Mouse (Mus musculus) lung, postnatal 4 days (tissue): ENCODE measurements around the gene Rcan1.
A peak's percentile ranks its signal among the peaks of the same experiment; 100 is the strongest.
"Not testable (repeated sequence)": the region's sequence is repeated elsewhere in the genome, so short reads cannot be mapped to it uniquely, and the experiment has no call there.

Experiments used
- DNase-seq, 2 experiments: peaks; one replicate each; pipeline ENCODE4 v3.0.0; 2021

Rcan1 gene

GRCm38 (mm10) chr16:92428197-92428950 lies 42.3 kb downstream of the Rcan1 start:
- peak; percentile 80 to 85 for DNase-seq

DNA sequence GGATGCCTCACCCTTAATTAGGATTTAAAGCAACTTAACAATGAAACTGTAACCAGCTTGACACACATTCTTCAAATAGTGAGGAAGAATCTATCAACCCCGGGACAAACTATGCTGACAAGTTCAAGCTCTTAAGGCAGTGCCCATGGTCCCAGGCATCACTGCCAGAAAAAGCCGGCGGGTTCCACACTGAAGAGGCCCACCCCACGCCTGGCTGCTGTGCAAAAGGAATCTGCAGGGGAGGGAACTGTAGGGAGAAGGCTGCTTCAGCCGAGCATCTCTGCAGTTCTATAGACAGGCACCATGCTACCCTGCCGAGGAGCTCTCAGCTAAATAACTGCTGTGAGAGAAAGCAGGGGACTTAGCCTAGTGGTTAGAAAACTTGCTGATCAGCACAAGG lies 44.0 kb downstream of the Rcan1 start:
- DNase-seq, result peak in 1 of 2 experiments; percentile 56

DNA sequence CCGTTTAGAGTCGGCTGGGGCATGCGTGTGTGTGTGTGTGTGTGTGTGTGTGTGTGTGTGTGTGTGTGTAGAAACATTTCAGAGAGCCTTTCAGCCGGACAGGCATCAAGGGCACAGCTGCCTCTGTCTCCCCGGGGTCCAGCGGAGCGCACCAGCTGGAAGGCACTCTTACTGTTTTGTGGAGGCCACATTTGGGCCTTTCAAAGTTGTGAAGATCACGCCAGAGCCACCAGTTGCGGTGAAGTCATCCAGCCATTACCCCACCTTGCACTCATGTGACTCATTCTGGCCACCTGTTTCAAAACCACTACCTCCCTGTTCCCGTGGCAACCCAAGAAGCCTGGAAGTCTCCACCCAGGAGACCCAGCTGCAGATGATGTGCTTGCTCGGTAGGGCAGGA lies 44.8 kb downstream of the Rcan1 start:
- DNase-seq, result peak in 1 of 2 experiments; percentile 14

GRCm38 (mm10) chr16:92423363-92423762 lies 47.3 kb downstream of the Rcan1 start:
- DNase-seq, result no peak

DNA sequence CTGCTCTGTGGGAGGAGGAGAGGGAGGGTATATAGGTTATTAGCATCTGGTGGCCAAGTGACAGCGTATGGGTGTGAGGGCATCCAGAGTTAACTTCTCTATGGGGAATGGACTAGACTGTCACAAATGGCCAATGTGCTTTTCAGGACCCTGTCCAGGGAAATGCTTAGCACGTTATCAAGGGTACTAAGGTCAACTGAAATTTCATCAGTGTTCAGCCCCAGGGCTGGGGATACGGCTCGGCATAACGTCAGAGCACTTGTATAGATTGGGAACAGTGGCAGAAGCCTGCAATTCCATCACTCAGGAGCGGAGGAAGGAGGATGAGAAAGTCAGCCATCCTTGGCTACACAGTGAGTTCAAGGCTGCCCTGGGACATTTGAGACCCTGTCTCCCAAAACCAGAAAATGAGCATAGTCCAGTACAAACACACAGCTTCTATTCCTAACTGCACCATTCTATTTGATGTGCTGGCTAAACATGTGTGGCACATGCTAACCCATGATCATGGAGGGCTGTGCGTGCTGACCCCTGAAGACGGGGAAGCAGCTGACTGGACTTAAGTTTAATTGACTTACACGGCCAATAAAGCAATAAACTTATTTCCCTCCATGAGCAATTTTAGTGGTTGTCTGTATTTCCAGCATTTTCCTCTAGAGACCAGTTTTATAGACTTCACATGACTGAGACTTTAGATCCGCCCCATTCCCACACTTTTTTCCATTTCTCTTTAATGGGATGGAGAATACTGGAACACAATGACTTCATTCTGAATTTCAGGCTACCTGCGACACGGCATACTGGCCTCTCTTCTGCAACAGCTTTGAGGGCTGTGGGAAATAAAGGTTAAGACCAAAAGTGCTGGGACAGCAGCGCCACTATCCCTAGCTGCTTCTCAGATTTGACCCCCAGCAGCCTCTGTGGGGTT lies 48.0 kb downstream of the Rcan1 start:
- DNase-seq, result no peak

GRCm38 (mm10) chr16:92421147-92421934 lies 49.3 kb downstream of the Rcan1 start:
- peak; percentile 35 to 38 for DNase-seq

- DNase-seq, result no peak
Measured at GRCm38 (mm10) chr16:92420641-92421040, 50.0 kb downstream of the Rcan1 start.

GRCm38 (mm10) chr16:92419099-92419498 lies 51.6 kb downstream of the Rcan1 start:
- DNase-seq, result no peak

DNA sequence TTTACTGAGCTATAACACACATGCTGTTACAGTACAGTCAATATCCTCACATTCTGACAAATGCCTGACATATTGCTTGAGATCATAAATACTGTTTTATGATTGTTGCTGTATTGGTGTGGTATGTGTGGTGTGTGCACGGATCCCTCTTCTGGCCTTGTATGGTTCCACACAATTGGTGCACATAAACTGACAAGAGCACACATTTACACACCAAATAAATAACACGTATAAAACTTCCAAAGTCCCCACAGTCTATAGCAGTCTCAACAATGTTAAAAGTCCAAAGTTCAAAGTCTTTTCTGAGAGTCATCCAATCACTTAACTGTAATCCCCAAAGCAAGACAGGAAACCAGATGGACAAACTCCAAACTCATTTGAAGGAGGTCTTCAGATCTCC lies 53.4 kb downstream of the Rcan1 start:
- DNase-seq, result no peak

GRCm38 (mm10) chr16:92415702-92416118 lies 55.0 kb downstream of the Rcan1 start:
- peak; percentile 55 to 70 for DNase-seq

DNA sequence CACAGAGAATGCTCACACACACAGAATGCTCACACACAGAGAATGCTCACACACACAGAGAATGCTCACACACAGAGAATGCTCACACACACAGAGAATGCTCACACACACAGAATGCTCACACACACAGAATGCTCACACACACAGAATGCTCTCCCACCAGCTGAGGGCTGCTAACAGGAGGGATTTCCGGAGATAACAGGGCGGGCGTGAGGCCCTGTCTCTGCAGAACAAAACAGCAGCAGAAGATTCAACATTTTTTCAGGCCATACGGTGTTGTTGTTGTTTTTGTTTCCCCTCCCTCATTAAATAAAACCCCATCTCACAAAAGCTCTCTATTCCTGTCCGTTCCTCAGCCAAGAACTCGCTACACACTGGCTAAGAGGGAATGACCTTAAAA lies 55.6 kb downstream of the Rcan1 start:
- DNase-seq, result not testable (repeated sequence)

- DNase-seq, result no peak
Measured at GRCm38 (mm10) chr16:92412888-92413287, 57.8 kb downstream of the Rcan1 start.

- DNase-seq, result peak in 1 of 2 experiments; percentile 69
Measured at GRCm38 (mm10) chr16:92411981-92412706, 58.5 kb downstream of the Rcan1 start.

DNA sequence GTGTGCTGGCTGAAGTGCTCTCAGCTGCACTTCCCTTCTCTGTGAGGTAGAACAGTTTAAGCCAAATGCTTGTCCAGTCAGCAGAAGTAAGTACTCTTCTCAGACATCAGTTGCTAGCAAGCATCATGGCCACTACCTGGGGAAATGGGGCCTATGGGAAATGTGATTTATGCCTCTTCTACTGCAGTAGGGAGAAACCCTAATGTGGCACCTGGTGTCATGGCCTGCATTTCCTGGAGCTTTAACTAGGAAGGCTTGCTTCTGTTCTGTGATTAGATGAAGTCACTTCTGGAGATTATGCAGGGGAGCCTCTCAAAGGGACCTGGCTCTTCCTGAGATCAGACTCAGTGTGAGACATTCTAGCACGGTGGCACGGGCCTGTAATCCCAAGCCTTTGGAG lies 60.3 kb downstream of the Rcan1 start:
- DNase-seq, result no peak

DNA sequence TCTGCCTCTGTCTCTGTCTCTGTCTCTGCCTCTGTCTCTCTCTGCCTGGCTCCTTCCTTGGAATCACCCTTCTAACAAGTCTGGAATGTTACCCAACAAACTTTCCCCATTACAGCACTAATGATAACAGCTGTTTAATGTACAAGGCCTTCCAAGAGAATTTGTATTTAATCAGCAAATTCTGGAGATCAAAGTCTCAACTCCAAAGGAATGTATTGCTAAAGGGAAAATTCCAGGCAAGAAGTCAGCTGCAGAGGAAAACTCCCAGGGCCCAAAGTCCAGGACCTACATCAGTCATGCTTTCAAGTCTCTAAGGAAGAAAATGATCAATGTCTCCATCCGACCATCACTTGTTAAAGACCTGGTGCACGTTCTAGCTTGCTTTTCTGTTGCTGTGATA lies 62.8 kb downstream of the Rcan1 start:
- no peak for DNase-seq

DNA sequence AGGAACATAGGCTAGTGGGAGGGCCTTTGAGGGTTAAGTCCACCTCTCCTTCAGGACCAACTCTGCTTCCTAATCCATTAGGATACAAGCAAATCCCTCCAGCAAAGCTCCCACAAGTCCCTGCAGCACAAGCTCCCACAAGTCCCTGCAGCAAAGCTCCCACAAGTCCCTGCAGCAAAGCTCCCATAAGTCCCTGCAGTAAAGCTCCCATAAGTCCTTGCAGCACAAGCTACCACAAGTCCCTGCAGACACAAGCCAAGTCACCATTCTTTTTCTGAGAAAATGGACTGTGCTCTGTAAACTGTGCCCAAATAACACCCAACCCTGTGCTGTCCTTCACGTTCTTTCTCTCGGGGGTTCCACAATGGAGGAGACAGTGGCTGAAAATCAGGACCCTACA lies 66.5 kb downstream of the Rcan1 start:
- no peak for DNase-seq

GRCm38 (mm10) chr16:92403069-92403468 lies 67.6 kb downstream of the Rcan1 start:
- peak; percentile 64 to 80 for DNase-seq

DNA sequence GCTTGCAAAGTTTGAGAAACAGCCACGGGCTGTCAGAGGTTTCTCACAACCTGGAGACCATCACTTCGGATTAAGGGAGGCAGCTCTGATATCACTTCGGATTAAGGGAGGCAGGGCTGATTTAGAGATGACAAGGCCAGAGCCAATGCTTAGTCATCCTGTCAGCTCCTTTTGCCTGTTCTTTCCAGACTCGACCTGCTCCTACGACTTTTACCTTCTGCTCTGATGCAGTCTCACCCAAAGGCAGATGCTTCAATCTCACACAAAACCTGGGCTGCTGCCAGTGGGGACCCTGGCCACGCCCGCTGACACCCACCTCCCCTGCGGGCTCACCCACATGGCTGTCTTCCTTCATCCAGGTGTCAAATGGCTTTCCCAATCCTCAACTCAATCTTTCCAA lies 68.5 kb downstream of the Rcan1 start:
- DNase-seq, result no peak

GRCm38 (mm10) chr16:92401206-92401605 lies 69.5 kb downstream of the Rcan1 start:
- no peak for DNase-seq

- peak; percentile 95 to 97 for DNase-seq
Measured at GRCm38 (mm10) chr16:92399490-92400458, 70.9 kb downstream of the Rcan1 start.

DNA sequence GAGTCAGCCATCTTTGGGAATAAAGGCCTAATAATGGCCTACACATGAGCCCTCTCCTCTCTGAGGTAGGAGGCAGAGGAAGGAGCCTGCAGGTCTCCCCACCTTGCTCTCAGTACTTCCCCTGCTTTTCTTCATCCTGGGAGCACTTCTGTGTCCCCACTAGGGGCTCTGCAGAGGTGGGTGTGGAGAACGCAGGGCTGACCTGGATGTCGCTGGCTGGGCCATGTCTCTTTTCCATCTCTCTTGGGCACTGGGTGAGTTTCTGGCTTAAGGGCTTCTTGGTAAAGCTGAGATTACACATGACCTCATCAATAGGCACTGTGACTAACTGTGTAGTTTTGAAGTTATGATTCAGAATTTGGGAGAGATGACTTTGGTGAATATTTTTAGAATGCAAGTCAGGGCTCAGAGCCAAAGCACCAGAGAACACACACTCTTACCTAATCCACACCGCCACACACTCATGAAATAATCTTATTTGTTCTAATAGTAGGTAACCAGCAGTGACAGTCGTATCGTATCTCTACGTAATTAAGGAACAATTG lies 72.0 kb downstream of the Rcan1 start:
- DNase-seq, result no peak
